Mouse (Mus musculus) embryonic fibroblast, embryonic 13.5 days (primary cell): ENCODE data around the gene Usp33. TPM values are rescaled to one million over a fixed set of nuclear protein-coding genes. Genes with fewer than 3 reads are reported as not detected.

Experiments
- H3K27ac ChIP-seq: 2 replicates; pipeline ENCODE4 v1.5.1; 2012; ENCODE audit warnings: low read length, control low read depth, inconsistent platforms; ENCODE audit not compliant: insufficient read depth
- H3K4me1 ChIP-seq: 2 replicates; pipeline ENCODE4 v1.6.1; 2011; ENCODE audit warnings: low read length; ENCODE audit not compliant: control insufficient read depth, insufficient read depth
- H3K4me3 ChIP-seq: 2 replicates; pipeline ENCODE4 v1.5.1; 2011; ENCODE audit warnings: mild to moderate bottlenecking, control low read depth, low read length; ENCODE audit not compliant: insufficient read depth
- CTCF ChIP-seq: IDR thresholded peaks from 2 replicates; pipeline ENCODE4 v1.5.1; 2011; ENCODE audit warnings: mild to moderate bottlenecking, control low read depth, low read length, moderate library complexity, borderline replicate concordance; ENCODE audit not compliant: insufficient read depth
- POLR2A ChIP-seq: IDR thresholded peaks from 2 replicates; pipeline ENCODE4 v1.6.1; 2011; ENCODE audit warnings: low read depth, mild to moderate bottlenecking, control low read depth, low read length, moderate library complexity
- polyA plus RNA-seq: library from polyadenylated mRNA; stranded (reverse); fragments of >200 nt; gene quantifications from 2 replicates; pipeline ENCODE4 v1.2.4, GENCODE M21; 2011; ENCODE audit warnings: low read depth; ENCODE audit not compliant: missing spikeins, insufficient read length

Usp33 gene
- polyA plus RNA-seq, 1 experiment = 63.9 TPM

- H3K27ac ChIP-seq = no peak overlapping the region
- H3K4me1 ChIP-seq = no peaks in the 10 kb centered on the region
- TF ChIP-seq POLR2A (no peak), CTCF (no peak)
- H3K4me3 ChIP-seq = no peak overlapping the region
Measured at GRCm38 (mm10) chr3:152356751-152357150, 10.5 kb downstream of the Usp33 start.

GRCm38 (mm10) chr3:152359151-152359550 is 12.9 kb downstream of the Usp33 start:
- Histone ChIP-seq H3K4me1 (no peaks in the 10 kb centered on the region), H3K4me3 (no peak overlapping the region), H3K27ac (no peak overlapping the region)
- TF ChIP-seq CTCF (no peak), POLR2A (no peak)

- TF ChIP-seq POLR2A (no peak), CTCF (no peak)
- Histone ChIP-seq H3K4me1 (no peaks in the 10 kb centered on the region), H3K27ac (no peak overlapping the region), H3K4me3 (no peak overlapping the region)
Measured at GRCm38 (mm10) chr3:152364181-152364580, 17.9 kb downstream of the Usp33 start.

DNA sequence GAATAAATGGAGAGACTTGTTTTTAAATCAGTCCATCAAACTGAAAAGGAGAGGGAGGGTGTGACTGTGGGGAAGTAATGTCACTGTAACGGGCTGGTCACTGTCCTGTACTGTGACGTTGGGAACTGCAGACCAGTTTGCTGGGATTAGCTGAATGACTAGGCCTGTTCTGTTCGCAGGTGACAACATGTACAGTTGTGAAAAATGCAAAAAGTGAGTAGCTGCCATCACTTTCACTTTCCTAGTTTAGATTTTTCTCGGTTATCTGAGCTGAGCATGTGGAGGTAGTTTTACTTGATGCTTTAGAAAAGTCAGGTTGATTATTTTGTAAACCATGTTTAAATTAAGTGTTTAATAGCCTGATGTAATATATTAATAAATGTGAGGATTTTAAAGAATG is 29.8 kb downstream of the Usp33 start:
- no peak overlapping the region for H3K4me3 ChIP-seq
- H3K27ac ChIP-seq = no peak overlapping the region
- 0 out of 2 replicates have a peak, but pooled peaks cover 1% of the 10 kb centered on the region for H3K4me1 ChIP-seq
- no peak for TF ChIP-seq POLR2A
- TF ChIP-seq CTCF = no peak

- TF ChIP-seq CTCF (no peak), POLR2A (no peak)
- no peaks in the 10 kb centered on the region for H3K4me1 ChIP-seq
- H3K27ac ChIP-seq = no peak overlapping the region
- no peak overlapping the region for H3K4me3 ChIP-seq
Measured at GRCm38 (mm10) chr3:152384106-152384505, 37.8 kb downstream of the Usp33 start.

- Histone ChIP-seq H3K4me3 (peak within 1 kb of the TSS; percentile 89), H3K27ac (peak within 1 kb of the TSS; percentile 97), H3K4me1 (0 out of 2 replicates have a peak, but pooled peaks cover 6% of the 10 kb centered on the region)
- no peak for TF ChIP-seq CTCF
- TF ChIP-seq POLR2A = peak; percentile 48
Measured at GRCm38 (mm10) chr3:152395350-152396277, 49.3 kb downstream of the Usp33 start, which contains the start of gene Zzz3. TSS of gene Zzz3 (plus strand) at chr3:152395473.

GRCm38 (mm10) chr3:152396278-152396987 is 50.2 kb downstream of the Usp33 start:
- Histone ChIP-seq H3K4me3 (peak overlapping the region; percentile 81), H3K4me1 (0 out of 2 replicates have a peak, but pooled peaks cover 6% of the 10 kb centered on the region), H3K27ac (peak overlapping the region; percentile 97)
- TF ChIP-seq CTCF (no peak), POLR2A (peak; percentile 85)

- H3K4me1 ChIP-seq = peaks cover 8% of the 10 kb centered on the region; the same call in 1 of the 2 replicates
Measured at GRCm38 (mm10) chr3:152396988-152397314, 50.7 kb downstream of the Usp33 start.

GRCm38 (mm10) chr3:152397335-152397940 is 51.2 kb downstream of the Usp33 start:
- no peak for TF ChIP-seq CTCF
- TF ChIP-seq POLR2A = no peak
- Histone ChIP-seq H3K27ac (peak overlapping the region; percentile 54), H3K4me1 (peaks cover 10% of the 10 kb centered on the region; the same call in 1 of the 2 replicates), H3K4me3 (peak overlapping the region; percentile 81)

More at GRCm38 (mm10) chr3:152396988-152397314, 50.7 kb downstream of the Usp33 start:
- Histone ChIP-seq H3K4me3 (peak overlapping the region; percentile 81), H3K27ac (peak overlapping the region; percentile 54)
- TF ChIP-seq POLR2A = no peak
- TF ChIP-seq CTCF = no peak
